Mouse (Mus musculus) heart, embryonic 10.5 days (tissue): ENCODE measurements around the gene Kcp. TPM values are rescaled to one million over a fixed set of nuclear protein-coding genes. Genes with fewer than 3 reads are reported as not detected.

Experiments used
- DNase-seq: peaks from one replicate; pipeline ENCODE4 v3.0.0-alpha.2; 2017; ENCODE audit warnings: low spot score
- H3K27ac ChIP-seq: fragments of 300-500 bp; sonication (generic); 2 replicates; pipeline ENCODE4 v1.5.1; 2016; ENCODE audit warnings: mild to moderate bottlenecking
- H3K27me3 ChIP-seq: fragments of 300-500 bp; sonication (generic); 2 replicates; pipeline ENCODE4 v1.6.1; 2016; ENCODE audit warnings: mild to moderate bottlenecking; ENCODE audit not compliant: poor library complexity, insufficient read depth, severe bottlenecking
- H3K36me3 ChIP-seq: fragments of 300-500 bp; sonication (generic); 2 replicates; pipeline ENCODE4 v1.6.1; 2016; ENCODE audit warnings: mild to moderate bottlenecking, moderate library complexity
- H3K4me1 ChIP-seq: fragments of 300-500 bp; sonication (generic); 2 replicates; pipeline ENCODE4 v1.6.1; 2016; ENCODE audit warnings: mild to moderate bottlenecking
- H3K4me3 ChIP-seq: fragments of 300-500 bp; sonication (generic); 2 replicates; pipeline ENCODE4 v1.5.1; 2016; ENCODE audit warnings: mild to moderate bottlenecking, moderate library complexity
- H3K9me3 ChIP-seq: fragments of 300-500 bp; sonication (generic); 2 replicates; pipeline ENCODE4 v1.6.1; 2016; ENCODE audit warnings: mild to moderate bottlenecking, moderate library complexity
- WGBS: fragments of 180-500 bp; shearing (Covaris S2); methylation state at CpG from one replicate; pipeline ENCODE4 v1.1.7; 2016; 5-methylcytosine and 5-hydroxymethylcytosine counted together
- polyA plus RNA-seq: library from polyadenylated mRNA; unstranded; fragments of >200 nt; fragmentation: Nextera tagmentation; extraction: Ambion mirVana; gene quantifications from 2 replicates; pipeline ENCODE4 v1.2.1, GENCODE M21; 2016

The Kcp gene
- polyA plus RNA-seq, 1 experiment from 2014 or later, result 23.3 TPM

- Histone ChIP-seq H3K4me3 (peak overlapping the region; percentile 66), H3K4me1 (peaks cover 21% of the 10 kb centered on the region), H3K27me3 (peaks cover 22% of the 10 kb centered on the region), H3K9me3 (no peaks in the 10 kb centered on the region), H3K27ac (peak overlapping the region; percentile 76), H3K36me3 (peaks cover 25% of the 10 kb centered on the region)
- WGBS, result 3% methylated on average over 33 of the region's 33 CpGs
- peak; percentile 95 for DNase-seq
Observed at GRCm38 (mm10) chr6:29473941-29474691, 33.6 kb downstream of the Kcp start.

GRCm38 (mm10) chr6:29471137-29471536 is 36.6 kb downstream of the Kcp start, which contains the start of gene Atp6v1fnb:
Gene Atp6v1fnb, plus strand, starts transcription at chr6:29471437.
- H3K27ac ChIP-seq, result no peak within 1 kb of the TSS
- DNase-seq, result no peak
- no peak within 1 kb of the TSS for H3K4me3 ChIP-seq
- peaks cover 31% of the 10 kb centered on the region for H3K4me1 ChIP-seq
- no peaks in the 10 kb centered on the region; the same call in 1 of the 2 replicates for H3K27me3 ChIP-seq
- no peaks in the 10 kb centered on the region for H3K9me3 ChIP-seq
- 95% methylated on average over 4 of the region's 4 CpGs for WGBS
- peaks cover 25% of the 10 kb centered on the region for H3K36me3 ChIP-seq

GRCm38 (mm10) chr6:29468851-29469250 is 38.9 kb downstream of the Kcp start:
- Histone ChIP-seq H3K4me3 (peak overlapping the region; percentile 81), H3K36me3 (peaks cover 25% of the 10 kb centered on the region), H3K9me3 (no peaks in the 10 kb centered on the region), H3K4me1 (peaks cover 17% of the 10 kb centered on the region), H3K27ac (peak overlapping the region; percentile 86; the same call in 1 of the 2 replicates), H3K27me3 (no peaks in the 10 kb centered on the region; the same call in 1 of the 2 replicates)
- no peak for DNase-seq
- 86% methylated on average over 3 of the region's 3 CpGs for WGBS

- Histone ChIP-seq H3K27me3 (no peaks in the 10 kb centered on the region; the same call in 1 of the 2 replicates), H3K4me1 (peaks cover 11% of the 10 kb centered on the region), H3K27ac (peak within 1 kb of the TSS; percentile 86), H3K9me3 (no peaks in the 10 kb centered on the region), H3K36me3 (peaks cover 25% of the 10 kb centered on the region), H3K4me3 (peak within 1 kb of the TSS; percentile 81)
- peak; percentile 98 for DNase-seq
- WGBS, result under 1% methylated on average over 39 of the region's 39 CpGs
Observed at GRCm38 (mm10) chr6:29467583-29468354, 40.0 kb downstream of the Kcp start, which contains the start of gene Atp6v1f. Gene Atp6v1f, plus strand, starts transcription at chr6:29467718.

- WGBS, result 64% methylated on average over 3 of the region's 3 CpGs
- Histone ChIP-seq H3K27me3 (no peaks in the 10 kb centered on the region), H3K4me3 (no peak overlapping the region), H3K9me3 (no peaks in the 10 kb centered on the region), H3K27ac (no peak overlapping the region), H3K4me1 (peaks cover 2% of the 10 kb centered on the region), H3K36me3 (peaks cover 31% of the 10 kb centered on the region)
- no peak for DNase-seq
Observed at GRCm38 (mm10) chr6:29463388-29463787, 44.4 kb downstream of the Kcp start.

GRCm38 (mm10) chr6:29461502-29461901 is 46.2 kb downstream of the Kcp start:
- peaks cover 50% of the 10 kb centered on the region for H3K36me3 ChIP-seq
- no peak overlapping the region for H3K4me3 ChIP-seq
- no peaks in the 10 kb centered on the region for H3K4me1 ChIP-seq
- H3K9me3 ChIP-seq, result no peaks in the 10 kb centered on the region
- WGBS, result 58% methylated on average over 7 of the region's 7 CpGs
- no peaks in the 10 kb centered on the region for H3K27me3 ChIP-seq
- H3K27ac ChIP-seq, result no peak overlapping the region
- no peak for DNase-seq

- H3K9me3 ChIP-seq, result no peaks in the 10 kb centered on the region
- H3K4me3 ChIP-seq, result no peak overlapping the region
- DNase-seq, result no peak
- no peaks in the 10 kb centered on the region for H3K27me3 ChIP-seq
- WGBS, result 97% methylated on average over 6 of the region's 6 CpGs
- H3K36me3 ChIP-seq, result peaks cover 98% of the 10 kb centered on the region
- no peaks in the 10 kb centered on the region for H3K4me1 ChIP-seq
- H3K27ac ChIP-seq, result no peak overlapping the region
Observed at GRCm38 (mm10) chr6:29450667-29451066, 57.1 kb downstream of the Kcp start.

- H3K27me3 ChIP-seq, result no peaks in the 10 kb centered on the region
- no peaks in the 10 kb centered on the region for H3K9me3 ChIP-seq
- no peak overlapping the region for H3K27ac ChIP-seq
- peaks cover 98% of the 10 kb centered on the region for H3K36me3 ChIP-seq
- H3K4me3 ChIP-seq, result no peak overlapping the region
- no peak for DNase-seq
- 36% methylated on average over 4 of the region's 4 CpGs for WGBS
- H3K4me1 ChIP-seq, result no peaks in the 10 kb centered on the region
Observed at GRCm38 (mm10) chr6:29449858-29450257, 57.9 kb downstream of the Kcp start.

- H3K27me3 ChIP-seq, result no peaks in the 10 kb centered on the region
- no peak for DNase-seq
Observed at GRCm38 (mm10) chr6:29445354-29445753, 62.4 kb downstream of the Kcp start.

GRCm38 (mm10) chr6:29444773-29445172 is 63.0 kb downstream of the Kcp start:
- no peaks in the 10 kb centered on the region for H3K9me3 ChIP-seq
- H3K4me1 ChIP-seq, result peaks cover 3% of the 10 kb centered on the region; the same call in 1 of the 2 replicates
- H3K27me3 ChIP-seq, result no peaks in the 10 kb centered on the region
- no peak for DNase-seq
- H3K27ac ChIP-seq, result no peak overlapping the region
- no peak overlapping the region for H3K4me3 ChIP-seq
- peaks cover 99% of the 10 kb centered on the region for H3K36me3 ChIP-seq
- WGBS, result 72% methylated on average over 11 of the region's 11 CpGs

More at GRCm38 (mm10) chr6:29445354-29445753, 62.4 kb downstream of the Kcp start:
- peaks cover 2% of the 10 kb centered on the region; the same call in 1 of the 2 replicates for H3K4me1 ChIP-seq
- H3K36me3 ChIP-seq, result peaks cover 99% of the 10 kb centered on the region
- H3K4me3 ChIP-seq, result no peak overlapping the region
- 91% methylated on average over 7 of the region's 7 CpGs for WGBS
- H3K9me3 ChIP-seq, result no peaks in the 10 kb centered on the region
- no peak overlapping the region for H3K27ac ChIP-seq

- WGBS, result 82% methylated on average over 6 of the region's 6 CpGs
- Histone ChIP-seq H3K4me1 (peaks cover 29% of the 10 kb centered on the region), H3K27me3 (no peaks in the 10 kb centered on the region), H3K36me3 (peaks cover 75% of the 10 kb centered on the region), H3K27ac (no peak overlapping the region), H3K4me3 (no peak overlapping the region), H3K9me3 (no peaks in the 10 kb centered on the region)
- DNase-seq, result no peak
Observed at GRCm38 (mm10) chr6:29439789-29440188, 68.0 kb downstream of the Kcp start.

- DNase-seq, result no peak
- Histone ChIP-seq H3K27me3 (peaks cover 2% of the 10 kb centered on the region), H3K36me3 (peaks cover 70% of the 10 kb centered on the region), H3K4me1 (peaks cover 34% of the 10 kb centered on the region), H3K27ac (no peak overlapping the region), H3K9me3 (no peaks in the 10 kb centered on the region), H3K4me3 (no peak overlapping the region)
- WGBS, result 77% methylated on average over 4 of the region's 4 CpGs
Observed at GRCm38 (mm10) chr6:29439251-29439650, 68.5 kb downstream of the Kcp start.

- H3K36me3 ChIP-seq, result peaks cover 42% of the 10 kb centered on the region
- H3K27me3 ChIP-seq, result peaks cover 21% of the 10 kb centered on the region
- peak overlapping the region; percentile 74 for H3K4me3 ChIP-seq
- no peaks in the 10 kb centered on the region for H3K9me3 ChIP-seq
- H3K27ac ChIP-seq, result peak overlapping the region; percentile 93
- WGBS, result 6% methylated on average over 11 of the region's 11 CpGs
- DNase-seq, result no peak
- peaks cover 59% of the 10 kb centered on the region for H3K4me1 ChIP-seq
Observed at GRCm38 (mm10) chr6:29436461-29436934, 71.3 kb downstream of the Kcp start.
